Mouse (Mus musculus) lung, adult 2 months (tissue): ENCODE measurements around the gene Adgrf5.

ENCODE experiments used
- CTCF ChIP-seq: fragments of 200-500 bp; IDR thresholded peaks from 2 replicates; pipeline ENCODE4 v1.5.1; 2011; ENCODE audit warnings: mild to moderate bottlenecking, low read length, control low read depth; ENCODE audit not compliant: insufficient read depth
- POLR2A ChIP-seq: fragments of 200-500 bp; IDR thresholded peaks from 2 replicates; pipeline ENCODE4 v1.6.1; 2011; ENCODE audit warnings: low read depth, mild to moderate bottlenecking, control low read depth, low read length, borderline replicate concordance; ENCODE audit errors: extremely low read depth

GRCm38 (mm10) chr17:43477621-43478020 lies 117.4 kb downstream of the Adgrf5 start:
- TF ChIP-seq CTCF (no peak), POLR2A (no peak)
